Mouse (Mus musculus) adrenal gland, postnatal 25 days (tissue): ENCODE measurements around the gene Med8. TPM values are rescaled to one million over a fixed set of nuclear protein-coding genes. Genes with fewer than 3 reads are reported as not detected.

ENCODE experiments used
- total RNA-seq: library from RNA; stranded (reverse); gene quantifications from 2 replicates; pipeline ENCODE4 v1.2.3, GENCODE M21; 2021

Gene Med8
- total RNA-seq, 1 experiment from 2014 or later: 85.3 TPM

Other genes starting within 250 kb of the Med8 start
- 47.8 and 57.9 TPM in 2 replicates for gene Kdm4a, start 229.3 kb upstream of the Med8 start, total RNA-seq
- 55.0 and 60.3 TPM in 2 replicates for gene Ptprf, start 117.9 kb upstream of the Med8 start, total RNA-seq
- gene Szt2, start 64 bp upstream of the Med8 start, total RNA-seq: 33.0 and 34.4 TPM in 2 replicates
- 120 and 128 TPM in 2 replicates for gene Elovl1, start 18.8 kb downstream of the Med8 start, total RNA-seq
- gene Cdc20, start 28.0 kb downstream of the Med8 start, total RNA-seq: 10.8 and 14.9 TPM in 2 replicates
- not detected in 2 replicates for gene Mpl, start 48.2 kb downstream of the Med8 start, total RNA-seq
- gene Tie1, start 80.7 kb downstream of the Med8 start, total RNA-seq: 36.3 and 44.4 TPM in 2 replicates
- not detected in 2 replicates for gene 2610528J11Rik, start 117.7 kb downstream of the Med8 start, total RNA-seq
- not detected in 2 replicates for gene Tmem125, start 134.7 kb downstream of the Med8 start, total RNA-seq
- not detected in 2 replicates for gene Cfap57, start 211.4 kb downstream of the Med8 start, total RNA-seq
- 67.7 and 74.7 TPM in 2 replicates for gene Ebna1bp2, start 211.5 kb downstream of the Med8 start, total RNA-seq
- gene Olfr62, start 249.6 kb downstream of the Med8 start, total RNA-seq: not detected in 2 replicates